Mouse (Mus musculus): ENCODE results near the gene Olfr535. TPM values are rescaled to one million over a fixed set of nuclear protein-coding genes. Genes with fewer than 3 reads are reported as not detected.
"Not testable (repeated sequence)": the region's sequence is repeated elsewhere in the genome, so short reads cannot be mapped to it uniquely, and the experiment has no call there.

The Olfr535 gene
- total RNA-seq (2021) = not detected in 2 replicates
- long read RNA-seq = 0 reads

GRCm38 (mm10) chr7:140483916-140484315 lies at the start of gene Olfr535:
Gene Olfr535 (plus strand): TSS chr7:140484216.
- no peak for DNase-seq

GRCm38 (mm10) chr7:140443141-140443540 lies 40.9 kb upstream of the Olfr535 start:
- no peak for DNase-seq

GRCm38 (mm10) chr7:140463070-140463469 lies 20.9 kb upstream of the Olfr535 start, which contains the start of gene Olfr533:
Gene Olfr533 (plus strand): TSS chr7:140463370.
- not testable (repeated sequence) for DNase-seq

DNA sequence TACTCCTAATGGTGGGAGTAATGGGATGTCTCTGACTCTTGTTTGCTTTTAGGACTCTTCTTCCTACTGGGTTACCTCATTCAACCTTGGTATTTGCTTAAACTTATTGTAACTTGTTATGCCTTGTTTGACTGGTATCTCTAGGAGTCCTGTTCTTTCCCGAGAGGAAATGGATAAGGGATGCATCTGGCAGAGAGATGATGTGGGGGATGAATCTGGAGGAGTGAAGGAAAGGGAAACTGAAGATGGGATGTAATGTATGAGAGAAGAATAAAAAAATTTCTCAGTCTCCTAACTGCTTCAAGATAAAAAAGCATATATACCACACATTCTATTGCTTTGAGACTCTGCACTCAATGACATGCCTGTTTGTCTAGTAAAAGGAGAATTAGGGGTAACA lies 6.1 kb upstream of the Olfr535 start:
- no peak for DNase-seq

DNA sequence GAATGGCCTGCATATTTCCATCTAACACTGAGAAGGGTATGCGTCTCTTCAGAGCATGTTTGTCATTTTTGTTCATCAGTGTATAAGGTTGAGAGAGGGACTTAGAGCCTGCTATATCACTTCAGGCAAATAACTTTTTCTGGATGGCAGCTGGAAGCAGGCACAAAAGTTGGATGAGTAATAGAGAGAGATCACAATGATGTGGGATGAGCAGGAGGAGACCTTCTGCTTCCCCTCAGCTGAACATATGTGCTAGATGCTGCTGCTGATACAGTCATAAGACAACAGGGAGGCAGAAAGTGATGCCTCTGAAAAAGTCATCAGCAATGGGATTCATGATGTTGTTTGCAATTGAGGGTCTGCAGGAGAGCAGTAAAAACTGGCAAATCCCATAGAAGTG lies 5.3 kb upstream of the Olfr535 start:
- DNase-seq = no peak

GRCm38 (mm10) chr7:140488981-140489380 lies 5.0 kb downstream of the Olfr535 start:
- DNase-seq = no peak

GRCm38 (mm10) chr7:140494231-140494630 lies 10.2 kb downstream of the Olfr535 start:
- no peak for DNase-seq

GRCm38 (mm10) chr7:140494702-140495101 lies 10.7 kb downstream of the Olfr535 start:
- no peak for DNase-seq

GRCm38 (mm10) chr7:140507346-140508021 lies 23.5 kb downstream of the Olfr535 start, which contains the start of gene Olfr536:
Gene Olfr536 (minus strand): TSS chr7:140507396.
- DNase-seq = not testable (repeated sequence)

DNA sequence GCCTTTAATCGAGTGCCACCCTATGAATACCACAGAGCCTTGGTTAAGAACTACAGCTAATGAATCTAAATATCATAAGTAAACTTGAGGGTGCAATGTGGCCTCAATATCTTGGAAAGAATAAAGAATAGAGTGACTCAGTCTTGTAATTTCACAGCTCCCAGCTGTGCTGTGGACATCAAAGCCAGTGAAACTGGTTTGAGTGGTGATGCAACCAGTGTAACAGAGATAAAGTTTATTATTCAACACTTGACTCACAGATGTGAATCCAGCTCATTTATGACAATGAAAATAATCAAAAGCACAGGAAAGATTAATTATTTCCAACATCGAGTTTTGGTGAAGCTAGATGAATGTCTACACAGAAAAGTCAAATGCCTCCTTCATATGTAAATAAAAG lies 55.7 kb downstream of the Olfr535 start:
- no peak for DNase-seq

Other genes with a start within 250 kb of the Olfr535 start
- gene 5830411N06Rik, start 236.9 kb upstream of the Olfr535 start, total RNA-seq (2021) = not detected in 2 replicates
- not detected in 2 replicates for gene Olfr525, start 163.4 kb upstream of the Olfr535 start, total RNA-seq (2021)
- not detected in 2 replicates for gene Olfr527, start 150.2 kb upstream of the Olfr535 start, total RNA-seq (2021)
- gene Olfr60, start 122.5 kb upstream of the Olfr535 start, total RNA-seq (2021) = not detected in 2 replicates
- not detected in 2 replicates for gene Olfr530, start 107.9 kb upstream of the Olfr535 start, total RNA-seq (2021)
- gene Olfr531, start 81.3 kb upstream of the Olfr535 start, total RNA-seq (2021) = not detected in 2 replicates
- gene Olfr532, start 62.6 kb upstream of the Olfr535 start, total RNA-seq (2021) = not detected in 2 replicates
- gene Olfr533, start 20.8 kb upstream of the Olfr535 start, total RNA-seq (2021) = not detected in 2 replicates
- gene Olfr536, start 23.2 kb downstream of the Olfr535 start, total RNA-seq (2021) = not detected in 2 replicates
- gene Olfr538, start 83.7 kb downstream of the Olfr535 start, total RNA-seq (2021) = not detected in 2 replicates
- not detected in 2 replicates for gene Olfr46, start 117.1 kb downstream of the Olfr535 start, total RNA-seq (2021)
- not detected in 2 replicates for gene Olfr61, start 144.8 kb downstream of the Olfr535 start, total RNA-seq (2021)
- gene Olfr53, start 162.2 kb downstream of the Olfr535 start, total RNA-seq (2021) = not detected in 2 replicates
- gene Olfr539, start 175.7 kb downstream of the Olfr535 start, total RNA-seq (2021) = not detected in 2 replicates
- not detected in 2 replicates for gene Olfr45, start 197.7 kb downstream of the Olfr535 start, total RNA-seq (2021)
- gene Olfr541, start 213.1 kb downstream of the Olfr535 start, total RNA-seq (2021) = not detected in 2 replicates

Measured in adrenal gland, postnatal 25 days (tissue).